Mouse (Mus musculus) embryonic facial prominence, embryonic 14.5 days (tissue): ENCODE data around the gene Evi2a. TPM values are rescaled to one million over a fixed set of nuclear protein-coding genes. Genes with fewer than 3 reads are reported as not detected.

Source experiments
- ATAC-seq: fragments of 200-750 bp; cut with Nextera tagmentation; 2 replicates; pipeline ENCODE4 v1.8.0; 2017; ENCODE audit warnings: low read depth, moderate number of reproducible peaks, moderate TSS enrichment
- DNase-seq: peaks from one replicate; pipeline ENCODE4 v3.0.0-alpha.2; 2015; ENCODE audit warnings: low spot score
- H3K27ac ChIP-seq: fragments of 300-500 bp; sonication (generic); replicated peaks from 2 replicates; pipeline ENCODE4 v1.5.1; 2014; ENCODE audit warnings: low read depth, mild to moderate bottlenecking, low read length, moderate library complexity
- H3K27me3 ChIP-seq: fragments of 300-500 bp; sonication (generic); replicated peaks from 2 replicates; pipeline ENCODE4 v1.6.1; 2014; ENCODE audit warnings: low read length; ENCODE audit not compliant: control insufficient read depth, insufficient read depth
- H3K36me3 ChIP-seq: fragments of 300-500 bp; sonication (generic); 2 replicates; pipeline ENCODE4 v1.6.1; 2014; ENCODE audit warnings: low read length, mixed read lengths; ENCODE audit not compliant: control insufficient read depth, insufficient read depth
- H3K4me1 ChIP-seq: fragments of 300-500 bp; sonication (generic); 2 replicates; pipeline ENCODE4 v1.6.1; 2014; ENCODE audit warnings: antibody characterized with exemption, low read length; ENCODE audit not compliant: control insufficient read depth, insufficient read depth
- H3K4me2 ChIP-seq: fragments of 300-500 bp; sonication (generic); 2 replicates; pipeline ENCODE4 v1.6.1; 2014; ENCODE audit warnings: low read depth, mild to moderate bottlenecking, low read length, moderate library complexity, mixed read lengths
- H3K4me3 ChIP-seq: fragments of 300-500 bp; sonication (generic); 2 replicates; pipeline ENCODE4 v1.5.1; 2014; ENCODE audit warnings: low read depth, mild to moderate bottlenecking, low read length
- H3K9ac ChIP-seq: fragments of 300-500 bp; sonication (generic); 2 replicates; pipeline ENCODE4 v1.6.1; 2014; ENCODE audit warnings: low read depth, mild to moderate bottlenecking, low read length, moderate library complexity, mixed read lengths
- H3K9me3 ChIP-seq: fragments of 300-500 bp; sonication (generic); 2 replicates; pipeline ENCODE4 v1.6.1; 2016; ENCODE audit warnings: low read length; ENCODE audit not compliant: control insufficient read depth
- WGBS: fragments of 180-500 bp; shearing (Covaris S2); extraction: QIAGEN DNeasy Blood & Tissue Kit; methylation state at CpG from one replicate; pipeline ENCODE4 v1.1.7; 2014; 5-methylcytosine and 5-hydroxymethylcytosine counted together
- polyA plus RNA-seq: library from polyadenylated mRNA; unstranded; fragments of >200 nt; fragmentation: Nextera tagmentation; extraction: Ambion mirVana; gene quantifications from 2 replicates; pipeline ENCODE4 v1.2.1, GENCODE M21; 2014

The Evi2a gene
- polyA plus RNA-seq, 1 experiment from 2014 or later: 5.1 TPM

DNA sequence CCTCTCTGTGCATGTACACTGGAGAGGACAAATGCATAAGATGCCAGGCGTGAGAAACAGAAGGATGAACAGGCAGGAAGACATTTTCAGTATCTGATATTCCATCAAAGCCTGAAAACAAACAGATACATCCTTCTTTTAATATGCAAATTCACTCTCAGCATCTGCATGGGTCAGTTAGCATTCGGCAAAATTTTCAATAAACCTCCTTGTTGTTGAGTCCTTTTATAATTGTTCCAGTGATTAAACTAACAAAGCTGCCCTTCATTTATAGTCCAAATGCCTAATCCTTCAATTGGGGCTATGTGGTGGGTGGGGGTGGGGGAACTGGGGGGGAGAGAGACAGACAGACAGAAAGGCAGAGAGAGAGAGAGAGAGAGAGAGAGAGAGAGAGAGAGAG lies 27.5 kb downstream of the Evi2a start:
- no peaks in the 10 kb centered on the region for H3K9me3 ChIP-seq
- no peaks in the 10 kb centered on the region for H3K4me1 ChIP-seq

DNA sequence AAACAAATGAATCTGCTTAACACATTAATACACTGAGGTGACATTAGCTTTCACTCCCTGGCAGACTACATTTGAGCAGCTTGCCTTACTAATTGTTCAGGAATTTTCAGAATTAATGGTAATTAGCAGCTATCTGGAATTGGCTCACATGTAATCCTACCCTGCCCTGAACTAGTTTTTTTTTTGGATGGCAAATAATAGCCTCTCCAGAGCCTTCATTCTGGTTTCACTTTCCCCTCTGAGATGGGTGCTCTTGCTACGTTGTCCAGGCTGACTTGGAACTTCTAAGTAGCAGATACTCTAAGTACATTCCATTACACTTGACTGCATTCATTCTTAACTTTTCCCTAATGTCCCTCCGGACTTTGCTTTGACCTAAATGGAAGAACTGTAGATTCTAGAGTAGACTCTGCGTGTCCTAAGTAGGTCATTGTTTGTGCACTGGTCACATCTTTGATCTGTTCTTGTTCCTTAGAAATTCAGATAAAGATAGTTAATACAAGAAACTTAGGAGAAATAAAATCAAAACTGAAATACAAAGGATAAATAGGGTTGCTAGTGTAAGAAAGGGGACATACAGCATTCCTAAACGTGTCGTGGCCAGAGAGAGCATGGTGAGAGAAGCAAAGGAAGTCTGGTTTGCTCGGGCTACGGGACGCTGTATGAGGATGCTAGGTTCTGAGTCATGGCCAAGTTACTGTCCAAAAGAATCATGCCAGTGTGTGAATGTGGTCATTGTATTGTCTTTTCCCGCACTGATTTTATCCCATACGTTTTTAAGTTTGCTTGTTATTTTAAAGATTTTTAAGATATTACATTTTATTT lies 35.2 kb downstream of the Evi2a start:
- peak; percentile 22 for DNase-seq
- Histone ChIP-seq H3K4me3 (no peak overlapping the region), H3K27ac (no peak overlapping the region), H3K4me1 (no peaks in the 10 kb centered on the region), H3K27me3 (no peaks in the 10 kb centered on the region), H3K9ac (no peak overlapping the region), H3K9me3 (no peaks in the 10 kb centered on the region), H3K4me2 (no peak overlapping the region), H3K36me3 (peaks cover 10% of the 10 kb centered on the region)
- WGBS: 75% methylated on average over 10 of the region's 10 CpGs
- no peak for ATAC-seq

More for the DNA sequence above, 27.5 kb downstream of the Evi2a start:
- Histone ChIP-seq H3K36me3 (0 out of 2 replicates have a peak, but pooled peaks cover 3% of the 10 kb centered on the region), H3K4me2 (no peak overlapping the region), H3K27me3 (no peaks in the 10 kb centered on the region), H3K9ac (no peak overlapping the region), H3K4me3 (no peak overlapping the region), H3K27ac (no peak overlapping the region)
- 76% methylated on average over 2 of the region's 2 CpGs for WGBS
- ATAC-seq (no peak), DNase-seq (no peak)

DNA sequence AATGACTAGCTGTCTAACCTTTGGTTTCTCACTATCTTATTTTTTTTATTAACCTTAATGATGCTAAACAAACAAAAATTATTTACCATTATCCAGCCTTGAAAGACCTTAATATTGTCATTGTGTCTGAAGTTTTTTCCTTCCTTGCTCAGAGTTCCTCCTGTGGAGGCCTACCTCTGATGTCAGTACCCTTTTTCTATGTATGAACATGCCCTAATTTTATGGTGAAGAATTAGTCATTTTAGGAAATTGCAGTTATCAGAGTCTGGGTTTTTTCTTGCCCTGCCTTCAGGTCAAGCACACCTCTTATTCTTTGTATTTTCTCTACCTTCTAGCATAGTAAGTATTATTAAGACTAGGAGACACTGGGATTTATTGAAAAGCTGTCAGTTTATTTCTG lies 45.7 kb downstream of the Evi2a start:
- Histone ChIP-seq H3K9ac (no peak overlapping the region), H3K9me3 (no peaks in the 10 kb centered on the region), H3K27me3 (no peaks in the 10 kb centered on the region), H3K36me3 (peaks cover 29% of the 10 kb centered on the region), H3K4me2 (no peak overlapping the region), H3K4me3 (no peak overlapping the region), H3K27ac (no peak overlapping the region), H3K4me1 (no peaks in the 10 kb centered on the region)
- ATAC-seq: no peak
- no peak for DNase-seq

DNA sequence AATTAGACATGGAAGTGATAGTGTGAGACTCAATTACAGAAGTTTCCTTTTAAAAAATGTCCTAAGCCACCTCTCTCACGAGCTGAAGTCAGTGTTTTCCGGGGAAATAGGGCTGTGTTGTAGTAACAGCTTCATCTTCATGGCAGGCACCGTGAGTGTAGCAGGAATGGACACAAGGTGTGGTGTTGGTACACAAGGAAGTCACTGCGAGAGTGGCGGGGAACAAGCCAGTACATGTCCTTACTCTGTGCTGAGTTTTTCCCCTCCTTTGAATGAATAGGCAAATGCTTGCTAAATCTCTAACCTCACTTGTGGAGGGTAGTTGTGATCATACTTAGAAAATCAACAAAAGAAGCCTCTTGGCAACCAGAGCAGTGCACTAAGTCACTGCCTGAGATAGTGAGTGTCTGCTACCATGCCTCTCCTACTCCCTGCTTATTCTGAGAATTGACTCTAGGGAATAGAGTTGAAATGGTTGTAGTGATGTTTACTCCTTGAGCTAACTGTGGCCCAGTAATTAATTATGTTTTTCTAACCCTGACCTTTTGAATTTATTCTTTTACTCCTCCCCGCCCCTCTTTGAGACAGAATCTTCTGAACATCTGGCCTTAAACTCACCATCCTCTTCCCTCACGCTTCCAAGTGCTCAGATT lies 46.4 kb downstream of the Evi2a start:
- Histone ChIP-seq H3K27ac (no peak overlapping the region), H3K9me3 (no peaks in the 10 kb centered on the region), H3K27me3 (no peaks in the 10 kb centered on the region), H3K9ac (no peak overlapping the region), H3K36me3 (peaks cover 33% of the 10 kb centered on the region), H3K4me3 (no peak overlapping the region), H3K4me2 (no peak overlapping the region), H3K4me1 (no peaks in the 10 kb centered on the region)
- DNase-seq (peak; percentile 53), ATAC-seq (no peak)
- WGBS: 59% methylated on average over 7 of the region's 7 CpGs

DNA sequence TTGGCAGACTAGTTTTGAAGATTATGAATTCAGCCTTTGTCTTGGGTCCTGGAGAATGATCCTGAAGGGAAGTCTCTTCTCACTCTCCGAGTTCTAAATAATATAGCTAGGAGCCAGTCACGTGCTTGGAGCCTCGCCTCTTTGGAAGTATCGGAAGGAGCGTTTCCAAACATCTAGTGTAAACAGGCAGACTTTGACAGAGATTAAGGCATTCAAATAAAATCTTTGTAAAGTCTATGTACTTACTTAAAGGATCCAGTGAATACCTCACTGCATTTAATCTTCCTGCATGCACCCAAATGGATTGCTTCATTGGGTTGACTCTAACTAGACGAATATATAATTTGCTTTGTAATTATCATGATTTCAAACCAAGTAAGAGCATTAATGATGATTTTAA lies 47.0 kb downstream of the Evi2a start:
- peaks cover 38% of the 10 kb centered on the region for H3K36me3 ChIP-seq
- no peak overlapping the region for H3K9ac ChIP-seq
- H3K27me3 ChIP-seq: no peaks in the 10 kb centered on the region
- no peaks in the 10 kb centered on the region for H3K4me1 ChIP-seq
- no peak overlapping the region for H3K4me2 ChIP-seq
- ATAC-seq (no peak), DNase-seq (no peak)
- no peak overlapping the region for H3K27ac ChIP-seq
- no peak overlapping the region for H3K4me3 ChIP-seq
- no peaks in the 10 kb centered on the region for H3K9me3 ChIP-seq
- 85% methylated on average over 6 of the region's 6 CpGs for WGBS

Other genes with a start within 250 kb of the Evi2a start
- gene Gm9964, start 233.7 kb downstream of the Evi2a start, polyA plus RNA-seq: not detected in 2 replicates
- gene Nf1, start 190.9 kb downstream of the Evi2a start, polyA plus RNA-seq: 8.8 and 9.2 TPM in 2 replicates
- 0.32 and 0.56 TPM in 2 replicates for gene Omg, start 26.5 kb downstream of the Evi2a start, polyA plus RNA-seq
- 2.8 and 3.2 TPM in 2 replicates for gene Evi2b, start 6.8 kb downstream of the Evi2a start, polyA plus RNA-seq
- gene Evi2, start within 50 bp of the Evi2a start, polyA plus RNA-seq: 0.52 and 0.58 TPM in 2 replicates
- 4.7 and 5.4 TPM in 2 replicates for gene Rab11fip4, start 60.6 kb upstream of the Evi2a start, polyA plus RNA-seq